Comparison of ENCODE assay signal across 21 mouse cellular contexts in the genomic region with DNA sequence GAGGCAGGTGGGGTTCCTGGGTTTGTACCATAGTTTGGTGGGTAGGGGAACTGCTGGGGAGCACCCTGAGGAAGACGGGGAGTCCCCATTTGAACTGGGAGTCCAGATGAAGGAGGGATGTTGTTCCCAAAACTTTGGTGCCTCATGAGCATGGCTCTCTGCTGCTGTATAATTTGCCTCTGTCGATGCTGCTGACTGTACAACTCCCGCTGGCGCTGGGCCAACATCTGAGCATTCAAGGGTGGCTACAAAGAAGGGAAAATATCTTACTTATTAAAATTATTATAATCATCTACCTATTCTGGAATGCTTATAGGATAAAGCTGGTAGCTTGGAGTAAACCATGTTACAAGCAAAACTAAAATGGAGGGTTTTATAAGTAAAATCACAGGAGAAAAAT. TPM values are rescaled to one million over a fixed set of nuclear protein-coding genes. Genes with fewer than 3 reads are reported as not detected.
DNase-seq lines count a peak whose midpoint lies in the region; TF ChIP-seq lines count a peak whose summit lies in the region.
"Had no signal": no experiment of that assay in that cellular context is flagged by ENCODE, and none has a peak within 500 bp of the region (broad histone marks: within the 10 kb centered on the region; RNA-seq: fewer than 3 reads in every experiment).

No protein-coding gene starts in this region.

- peaks cover 6% of the 10 kb centered on the region; the same call in 1 of the 2 replicates for H3K36me3 ChIP-seq in ES-E14 (ENCODE audit: control insufficient read depth, insufficient read depth, low read length, poor library complexity, severe bottlenecking)

- no peak overlapping the region for H3K4me3 ChIP-seq in ES-E14 (ENCODE audit: insufficient read depth in 1 of 2, low read depth in 1 of 2, low read length in 2 of 2, poor library complexity in 1 of 2, severe bottlenecking in 1 of 2)
- H3K4me3 ChIP-seq: heart, embryonic 15.5 days; hindbrain, embryonic 15.5 days; intestine, embryonic 15.5 days; layer of hippocampus, adult 2 months; limb, embryonic 12.5 days; megakaryocyte, embryonic 14.5 days; stomach, embryonic 15.5 days had no signal

- H3K27ac ChIP-seq in ES-E14 (ENCODE audit: insufficient read depth, low read depth, low read length, poor library complexity, severe bottlenecking) = no peak overlapping the region; the same call in 1 of the 2 replicates
- H3K27ac ChIP-seq: heart, embryonic 15.5 days; hindbrain, embryonic 15.5 days; intestine, embryonic 15.5 days; kidney, postnatal 0 days; layer of hippocampus, adult 2 months; limb, embryonic 12.5 days; stomach, embryonic 15.5 days had no signal

- H3K9ac ChIP-seq in ES-E14 (ENCODE audit: insufficient read depth, low read depth, low read length, poor library complexity, severe bottlenecking) = 0 out of 2 replicates have a peak overlapping the region, but pooled peaks have one; percentile 30
- H3K9ac ChIP-seq: heart, embryonic 15.5 days; hindbrain, embryonic 15.5 days; intestine, embryonic 15.5 days; limb, embryonic 12.5 days; liver, postnatal 0 days; stomach, embryonic 15.5 days had no signal

- peak; percentile 40 for DNase-seq in adrenal gland, postnatal 14 days
- no peak for DNase-seq in adrenal gland, adult (ENCODE audit: inconsistent age in 2 of 2, low spot score in 1 of 2)
- DNase-seq in heart, postnatal 4 days = peak; percentile 16
- DNase-seq in heart, adult 11 months = no peak
- DNase-seq in left cerebral cortex, postnatal 4 days = peak; percentile 29
- DNase-seq in left cerebral cortex, adult 9 months (ENCODE audit: low spot score in 2 of 2) = no peak
- DNase-seq in ES-E14 (ENCODE audit: low read depth, low spot score) = no peak
- DNase-seq: adrenal gland, adult 8-10 months; cerebellum, adult 9-10 months; heart, postnatal 36 days; liver, postnatal 0 days; thymus, adult 2 months; thymus, postnatal 4 days had no signal

- no peaks in the 10 kb centered on the region for H3K9me3 ChIP-seq in ES-E14 (ENCODE audit: control insufficient read depth, insufficient read depth, low read depth, low read length)
- H3K9me3 ChIP-seq: heart, embryonic 15.5 days; hindbrain, embryonic 15.5 days; intestine, embryonic 15.5 days; limb, embryonic 12.5 days; megakaryocyte, embryonic 14.5 days; stomach, embryonic 15.5 days had no signal

- intact Hi-C loops in left cerebral cortex, postnatal 4 days (cut with DNase I) = no loop called here

- in situ Hi-C loops in ES-E14 (cut with MboI; ENCODE audit: low sequenced_read_pairs in 2 of 2, unreplicated experiment in 2 of 2) = no loop called here

- H3K4me1 ChIP-seq in ES-E14 (ENCODE audit: control insufficient read depth in 2 of 2, insufficient read depth in 2 of 2, low read length in 2 of 2, poor library complexity in 1 of 2) = no peaks in the 10 kb centered on the region
- H3K4me1 ChIP-seq: heart, embryonic 15.5 days; hindbrain, embryonic 15.5 days; intestine, embryonic 15.5 days; limb, embryonic 12.5 days; megakaryocyte, embryonic 14.5 days; stomach, embryonic 15.5 days had no signal

TF ChIP-seq in ES-E14, 5 proteins besides CTCF, POLR2A, EP300 and RAD21:
- TF ChIP-seq MAFK (IDR thresholded peaks at IDR 0.05; ENCODE audit: insufficient read depth, low read depth, low read length) (no peak), HCFC1 (IDR thresholded peaks at IDR 0.05; ENCODE audit: borderline replicate concordance, insufficient read depth, low read length) (no peak)

RNA-seq across cellular contexts. Expression of a gene that starts 33.7 kb away (rescaled TPM):
- total RNA-seq in adrenal gland, postnatal 14 days (2021) = 10.0 and 11.6 TPM in 2 replicates
- 10 to 100 TPM in 1 of 2 experiments, 1 to 10 TPM in 1; 9.9 to 11.3 TPM for total RNA-seq in heart, postnatal 4 days (2021)
- total RNA-seq in left cerebral cortex, postnatal 4 days (2021) = 1 to 10 TPM; 7.0 to 7.3 TPM
- 17.6 and 22.0 TPM in 2 replicates for total RNA-seq in ES-E14 (2012; rRNA removed)

RNA-seq across cellular contexts. Expression of a gene that starts 33.9 kb away (rescaled TPM):
- 6.2 and 6.5 TPM in 2 replicates for total RNA-seq in adrenal gland, postnatal 14 days (2021)
- total RNA-seq in heart, postnatal 4 days (2021) = 1 to 10 TPM; 5.5 to 5.6 TPM
- total RNA-seq in left cerebral cortex, postnatal 4 days (2021) = 1 to 10 TPM; 8.3 to 8.5 TPM
- total RNA-seq in ES-E14 (2012; rRNA removed) = 4.6 and 5.8 TPM in 2 replicates

Comparison
In these comparisons a context has a peak if more than half of its experiments do, and no peak if none do; other contexts are left out.
1. DNase-seq: peak in adrenal gland, postnatal 14 days (single experiment), heart, postnatal 4 days (single experiment) and left cerebral cortex, postnatal 4 days (single experiment); none in adrenal gland, adult (0 of 2), heart, adult 11 months (single experiment), left cerebral cortex, adult 9 months (0 of 2) and ES-E14 (single experiment).